Mouse (Mus musculus): ENCODE data around the gene Mccc1.

Gene Mccc1

DNA sequence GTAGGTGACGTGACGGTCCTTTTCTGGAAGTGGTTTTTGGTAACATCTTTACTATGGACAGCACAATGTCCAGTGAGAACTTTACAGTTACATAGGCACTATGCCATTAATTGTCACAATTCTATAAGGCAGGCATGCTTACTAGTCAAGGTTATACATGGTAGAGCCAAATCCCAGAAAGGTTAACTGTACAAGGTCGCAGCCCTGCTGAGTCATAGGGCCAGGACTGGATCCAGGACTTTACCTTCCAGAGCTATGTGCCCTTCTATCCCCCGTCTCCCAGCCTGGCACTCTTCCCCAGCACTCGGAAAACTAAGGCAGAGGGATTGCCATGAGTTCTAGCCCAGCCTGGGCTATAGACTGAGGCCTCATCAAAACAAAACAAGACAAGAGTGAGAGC is 36.6 kb downstream of the Mccc1 start:
- 93% methylated on average over 5 of the region's 5 CpGs for WGBS

DNA sequence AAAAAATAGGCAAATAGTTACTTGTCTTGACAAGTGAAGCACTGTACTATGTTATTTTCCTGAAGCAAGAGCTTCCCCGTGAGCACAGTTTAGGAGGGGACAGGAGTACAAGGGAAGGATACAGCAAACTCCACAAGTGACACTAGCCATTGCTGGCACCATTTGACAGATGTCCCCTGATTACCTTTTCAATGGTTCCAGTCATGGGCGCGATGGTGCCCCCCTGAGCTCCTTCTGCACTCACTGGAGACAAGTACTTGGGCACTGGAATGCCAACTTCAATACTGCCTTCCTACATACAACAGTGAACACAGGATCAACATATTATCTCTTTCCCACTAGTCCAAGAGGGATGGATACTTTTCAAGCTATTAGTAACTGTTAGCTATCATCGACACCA is 37.1 kb downstream of the Mccc1 start:
- WGBS: 97% methylated on average over 4 of the region's 4 CpGs

DNA sequence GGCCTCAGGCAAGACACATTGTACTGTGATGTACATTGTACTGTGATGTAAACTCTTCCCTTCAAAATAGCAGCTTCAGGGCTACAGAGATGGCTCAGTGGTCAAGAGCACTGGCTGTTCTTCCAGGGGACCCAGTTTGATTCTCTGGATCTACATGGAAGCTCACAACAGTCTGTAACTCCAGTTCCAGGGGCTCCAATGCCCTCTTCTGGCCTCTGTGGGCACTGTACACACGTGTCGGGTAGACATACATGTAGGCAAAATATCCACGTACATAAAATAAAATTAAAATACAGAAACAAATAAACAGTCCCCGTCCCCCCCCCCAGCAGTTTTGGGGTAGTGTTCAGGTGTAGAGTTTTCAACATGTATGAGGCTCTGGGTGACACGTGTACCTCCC is 37.5 kb downstream of the Mccc1 start:
- 94% methylated on average over 5 of the region's 5 CpGs for WGBS

DNA sequence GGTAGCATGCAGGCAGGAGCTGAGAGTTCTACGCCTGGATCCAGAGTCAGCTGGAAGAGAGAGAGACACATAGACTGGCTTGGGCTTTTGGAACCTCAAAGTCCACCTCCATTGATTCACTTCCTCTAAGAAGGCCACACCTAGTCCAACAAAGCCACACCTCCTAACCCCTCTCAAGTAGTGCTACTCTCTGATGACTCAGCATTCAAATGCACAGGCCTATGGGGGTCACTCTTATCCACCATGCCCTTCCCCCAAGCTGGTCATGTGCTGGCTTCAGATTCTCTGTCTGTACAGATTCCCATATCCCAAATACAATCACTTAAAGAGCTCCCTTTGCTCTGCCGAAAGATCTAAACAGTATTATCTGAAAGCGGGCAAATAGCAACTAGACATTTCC is 43.2 kb downstream of the Mccc1 start:
- 96% methylated on average over 3 of the region's 3 CpGs for WGBS

DNA sequence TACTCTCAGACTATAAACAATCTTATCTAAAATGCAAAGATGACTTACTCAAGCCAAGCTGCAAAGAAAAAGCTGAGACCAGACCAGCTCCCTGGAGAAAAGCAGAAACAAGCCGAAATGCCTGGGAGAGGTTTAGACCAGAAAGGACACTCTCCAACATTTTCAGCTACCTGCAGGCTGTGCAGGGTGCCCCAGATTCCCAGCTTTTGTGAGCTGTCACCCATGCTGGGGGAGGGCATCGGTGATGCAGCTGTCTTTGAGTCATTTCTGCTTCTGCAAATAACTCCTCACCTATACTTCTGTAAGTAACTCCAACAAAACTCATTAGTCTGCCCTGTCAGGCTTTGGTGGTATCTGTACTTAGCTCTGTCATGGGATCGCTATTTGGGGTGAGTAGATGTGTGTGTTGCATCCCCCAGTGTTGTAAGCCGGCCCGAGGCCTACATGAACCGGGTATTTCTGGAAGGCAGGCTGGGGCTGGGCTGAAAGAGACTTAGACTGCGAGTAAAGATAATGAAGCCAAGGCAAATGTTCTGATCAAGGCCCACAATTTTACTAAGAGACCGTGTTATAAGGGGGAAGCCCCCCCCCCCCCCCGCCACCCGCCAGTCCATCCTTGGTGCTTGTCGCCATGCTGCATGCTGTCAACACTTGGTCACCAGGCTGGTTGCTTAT is 45.4 kb downstream of the Mccc1 start:
- 89% methylated on average over 11 of the region's 11 CpGs for WGBS

DNA sequence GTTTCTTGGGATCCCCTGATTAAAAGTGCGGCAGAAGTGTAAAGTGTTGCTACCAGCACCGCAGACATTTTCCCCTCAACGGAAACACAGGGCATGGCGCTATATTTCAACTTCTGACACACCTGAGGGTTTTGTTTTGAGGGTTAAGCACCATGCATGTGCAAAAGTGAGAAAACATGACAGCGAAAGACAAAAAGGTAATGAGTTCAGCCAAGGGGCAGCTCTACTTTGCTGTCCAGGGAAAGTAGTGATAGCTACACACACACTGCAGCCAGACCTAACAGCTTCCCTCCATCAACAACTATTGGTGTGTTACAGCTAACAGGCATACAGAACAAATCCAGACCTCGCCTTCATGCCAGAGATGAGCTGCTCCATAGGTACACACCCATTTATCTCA is 46.7 kb downstream of the Mccc1 start:
- 97% methylated on average over 6 of the region's 6 CpGs for WGBS

DNA sequence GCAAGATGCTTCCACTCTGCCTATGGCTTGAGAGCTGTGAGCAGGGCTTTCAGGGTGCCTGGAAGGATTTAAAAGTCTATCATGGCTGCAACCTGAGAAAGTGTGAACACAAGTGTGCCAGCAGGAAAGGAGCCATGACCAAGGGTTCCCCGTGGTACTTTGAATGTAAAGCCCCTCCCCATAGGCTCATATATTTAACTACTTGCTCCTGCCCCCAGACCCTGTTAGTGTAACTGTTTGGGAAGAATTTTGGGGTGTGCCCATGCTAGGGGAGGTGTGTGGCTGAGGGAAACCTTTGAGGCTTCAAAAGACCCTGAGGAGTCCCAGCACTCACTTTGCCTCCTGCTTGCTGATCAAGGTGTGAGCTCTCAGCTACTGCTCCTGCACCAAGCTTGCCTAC is 47.3 kb downstream of the Mccc1 start:
- 69% methylated on average over 1 of the region's 1 CpGs for WGBS

DNA sequence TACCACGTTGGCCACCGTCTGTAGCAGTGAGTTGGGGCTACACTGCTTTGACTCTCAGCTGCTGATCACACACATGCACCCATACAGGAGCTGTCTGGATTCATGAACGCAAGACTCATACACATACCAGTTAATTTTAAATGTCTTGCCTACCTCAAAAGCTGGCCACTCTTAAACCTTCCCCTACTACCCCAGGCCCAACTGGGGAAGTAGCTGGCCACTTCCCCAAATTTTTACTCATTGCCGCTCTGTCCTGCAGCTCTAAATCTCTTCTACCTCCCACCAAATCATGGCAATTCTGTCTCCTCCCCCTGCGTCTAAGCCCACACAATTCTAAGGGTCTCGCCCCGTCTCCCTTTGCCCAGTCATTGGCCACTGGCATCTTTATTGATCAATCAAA is 52.3 kb downstream of the Mccc1 start:
- WGBS: 94% methylated on average over 7 of the region's 7 CpGs

DNA sequence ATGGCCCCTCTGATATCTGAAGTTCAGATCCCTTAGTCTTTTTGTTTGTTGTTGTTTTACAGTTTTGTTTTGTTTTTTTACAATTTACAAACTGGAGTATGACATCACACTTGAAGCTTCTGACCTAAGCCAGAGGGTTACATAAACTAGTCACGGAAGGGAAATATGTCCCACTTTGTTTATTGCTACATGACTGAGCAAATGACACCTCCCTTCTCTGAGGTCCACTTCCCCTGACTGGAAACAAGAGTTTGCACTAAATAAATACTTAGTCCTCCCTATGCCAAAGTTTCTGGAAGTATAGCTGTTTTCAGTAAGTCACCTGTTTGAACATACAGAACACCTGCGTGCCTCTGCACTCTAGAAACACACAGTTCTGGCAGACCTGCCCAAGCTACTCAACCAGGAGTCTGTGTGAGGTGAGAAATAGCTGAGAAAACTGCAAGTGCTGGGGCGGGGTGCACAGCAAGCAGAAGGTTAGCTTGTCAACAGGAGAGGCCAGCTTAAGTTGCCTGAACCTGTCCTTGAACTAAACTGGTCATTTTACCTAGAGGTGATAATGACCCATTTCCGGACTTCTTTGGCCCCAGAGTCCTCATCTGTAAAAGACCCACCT is 59.9 kb downstream of the Mccc1 start:
- WGBS: 92% methylated on average over 4 of the region's 4 CpGs

DNA sequence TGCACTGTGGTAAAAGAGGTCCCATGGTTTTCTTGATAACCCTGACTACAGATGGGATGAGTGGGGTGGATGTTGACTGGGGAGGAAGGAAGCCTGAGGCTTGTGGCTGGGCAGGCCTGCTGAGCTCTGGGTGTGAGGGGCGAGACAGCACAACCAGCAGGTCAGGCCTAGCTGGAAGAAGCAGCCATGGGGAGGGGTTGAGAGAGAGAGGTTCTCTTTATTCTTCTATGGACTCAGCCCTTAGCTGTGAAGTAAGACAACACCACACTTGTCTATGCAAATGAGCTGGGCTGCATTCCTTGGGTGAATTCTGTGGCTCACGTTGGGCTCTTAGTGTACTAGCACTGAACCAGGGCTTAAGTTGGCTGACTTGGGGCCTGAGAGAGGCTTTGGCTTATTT is 60.4 kb downstream of the Mccc1 start:
- 55% methylated on average over 2 of the region's 2 CpGs for WGBS

DNA sequence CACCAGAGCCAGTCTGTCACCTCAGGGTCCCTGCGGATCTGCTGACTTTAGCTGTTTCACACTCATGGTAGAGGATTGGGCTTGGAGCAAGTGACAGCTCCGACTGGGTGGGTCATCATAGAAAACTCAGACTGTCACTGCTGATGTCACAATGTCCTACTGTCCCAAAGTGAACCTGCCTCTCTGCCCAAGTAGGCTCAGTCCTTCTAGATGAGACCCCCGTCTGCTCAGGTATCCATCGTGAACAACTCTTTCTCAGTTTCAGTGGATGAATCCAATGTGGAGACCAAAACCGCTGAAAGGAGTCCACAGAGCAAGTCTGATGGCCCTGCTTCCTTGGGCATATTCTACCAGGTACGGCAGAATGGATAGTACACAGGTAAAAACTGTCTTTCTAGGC is 63.1 kb downstream of the Mccc1 start, which contains the start of gene Dcun1d1:
Gene Dcun1d1 (minus strand): TSS at position 101 of the 400 bp plus-strand sequence.
- 97% methylated on average over 6 of the region's 6 CpGs for WGBS

DNA sequence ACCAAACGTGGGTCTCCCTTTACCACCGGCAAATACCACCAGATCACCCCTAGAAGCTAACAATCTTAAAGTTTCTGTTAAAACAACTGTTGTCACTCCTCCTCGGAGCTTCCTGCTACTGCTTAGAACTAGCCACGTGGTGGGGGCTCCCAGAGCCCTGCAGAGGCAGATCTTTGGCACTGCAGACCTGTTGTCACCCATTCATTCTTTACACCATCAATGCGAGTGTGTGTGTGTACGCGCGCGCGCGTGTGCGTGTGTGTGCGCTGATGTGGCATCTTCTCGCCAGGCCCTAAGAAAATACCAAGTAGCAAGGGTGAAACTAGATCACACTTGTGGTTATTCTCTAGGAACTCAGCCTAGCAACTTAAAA is 67.1 kb downstream of the Mccc1 start:
- WGBS: under 1% methylated on average over 14 of the region's 14 CpGs

DNA sequence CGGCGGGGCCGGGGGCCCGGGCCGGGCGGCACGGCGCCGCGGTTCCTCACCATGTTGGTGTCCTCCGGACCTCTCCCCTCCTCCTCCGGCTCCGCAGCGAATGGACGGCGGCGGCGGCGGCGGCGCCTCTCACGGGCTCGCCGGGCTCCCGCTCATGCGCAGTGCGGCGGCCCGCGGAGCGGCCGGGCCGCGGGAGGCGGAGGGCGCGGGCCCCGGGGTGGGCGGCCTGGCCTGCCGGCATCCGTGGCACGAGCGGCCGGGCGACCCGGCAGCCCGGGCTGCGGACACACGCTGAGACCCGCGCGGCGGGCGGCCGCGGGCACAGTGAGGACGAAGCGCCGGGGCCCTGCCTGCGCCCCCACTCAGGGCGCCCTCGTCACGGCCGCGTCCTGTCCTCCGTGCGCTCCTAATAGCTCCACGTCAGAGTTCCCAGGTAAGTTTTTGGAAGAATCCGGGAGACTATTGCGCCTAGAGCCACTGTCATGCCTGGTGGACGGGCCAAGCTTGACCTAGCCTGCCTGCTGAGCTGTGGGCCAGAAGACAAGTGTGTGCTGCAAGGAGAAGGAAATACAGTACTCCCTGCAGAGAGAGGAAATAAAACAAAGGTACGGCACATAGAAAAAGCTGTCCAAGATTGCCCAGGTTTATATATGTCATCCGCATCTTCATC is 67.6 kb downstream of the Mccc1 start:
- under 1% methylated on average over 64 of the region's 73 CpGs for WGBS

DNA sequence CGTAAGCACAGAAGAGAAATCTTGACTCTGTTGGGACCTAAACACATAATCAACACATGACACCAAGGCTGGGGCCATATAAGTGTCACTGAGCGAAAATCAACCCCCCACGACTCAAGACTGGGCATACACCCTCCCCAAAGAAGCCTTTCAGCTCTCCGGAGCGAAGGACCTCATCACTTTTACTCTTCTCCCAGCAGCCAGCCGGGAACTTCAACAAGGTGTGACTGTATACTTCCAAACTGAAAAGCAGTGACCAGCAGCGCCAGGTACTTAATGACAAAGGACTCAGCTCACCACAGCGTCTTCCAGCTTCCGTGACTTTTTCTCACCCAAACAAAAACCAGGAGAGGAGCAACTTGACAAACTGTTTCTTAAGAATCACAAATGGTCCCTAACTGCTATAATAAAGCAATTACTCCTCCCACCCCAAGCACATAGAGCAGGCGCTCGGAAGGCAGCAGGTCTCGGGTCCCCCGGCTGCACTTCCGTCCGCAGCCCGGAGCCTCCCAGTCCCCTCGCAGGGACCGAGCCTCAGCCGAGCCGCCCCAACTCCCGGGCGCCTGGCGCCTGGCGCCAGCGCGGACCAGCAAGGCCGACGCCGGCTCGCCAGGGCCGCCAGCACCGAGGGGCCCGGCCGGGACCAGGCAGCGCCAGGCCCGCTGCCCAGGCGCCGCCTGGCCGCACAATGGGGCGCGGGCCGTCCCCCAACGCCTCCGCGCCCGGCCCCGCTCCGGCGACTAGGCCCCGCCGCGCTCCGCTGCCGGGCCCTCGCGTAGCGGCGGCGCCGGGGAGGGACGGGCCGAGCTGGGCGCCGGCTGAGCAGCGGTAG is 68.4 kb downstream of the Mccc1 start:
- under 1% methylated on average over 65 of the region's 65 CpGs for WGBS

DNA sequence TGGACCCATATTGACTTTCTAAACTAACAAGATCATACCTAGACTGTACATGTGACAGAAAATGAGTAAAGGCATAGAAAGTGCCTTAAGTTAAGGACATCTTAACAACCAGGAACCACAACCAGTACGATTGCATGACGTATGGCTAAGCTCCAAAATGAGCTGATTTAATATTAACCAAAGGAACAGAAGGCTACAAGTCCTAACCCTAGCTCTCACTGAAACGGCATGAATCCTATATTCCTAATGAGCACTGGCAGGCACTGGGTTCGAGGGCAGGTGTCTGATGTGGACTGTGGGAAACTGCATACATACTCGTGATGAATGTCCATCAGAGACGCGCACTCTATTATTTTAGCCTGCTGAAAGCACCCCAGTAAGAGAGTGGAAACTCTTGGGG is 69.1 kb downstream of the Mccc1 start:
- WGBS: 25% methylated on average over 7 of the region's 7 CpGs

DNA sequence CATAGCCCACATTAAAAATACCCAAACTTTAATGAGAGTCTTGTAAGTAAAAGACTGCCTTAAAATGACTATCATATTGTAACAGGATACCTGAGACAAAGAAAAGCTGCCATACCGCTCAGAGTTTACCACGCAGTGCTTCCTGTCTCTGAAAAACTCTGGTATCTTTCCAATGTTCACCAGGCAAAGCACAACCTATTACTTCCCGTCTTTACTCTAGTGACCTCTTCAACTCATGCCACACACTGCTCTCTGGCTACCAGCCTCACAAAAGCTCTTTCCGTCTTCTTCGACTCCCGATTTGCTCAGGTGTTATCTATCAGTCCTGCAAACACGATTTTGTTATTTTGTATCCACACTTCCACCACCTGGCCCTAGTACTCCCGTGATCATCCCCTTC is 70.6 kb downstream of the Mccc1 start:
- 38% methylated on average over 8 of the region's 8 CpGs for WGBS

DNA sequence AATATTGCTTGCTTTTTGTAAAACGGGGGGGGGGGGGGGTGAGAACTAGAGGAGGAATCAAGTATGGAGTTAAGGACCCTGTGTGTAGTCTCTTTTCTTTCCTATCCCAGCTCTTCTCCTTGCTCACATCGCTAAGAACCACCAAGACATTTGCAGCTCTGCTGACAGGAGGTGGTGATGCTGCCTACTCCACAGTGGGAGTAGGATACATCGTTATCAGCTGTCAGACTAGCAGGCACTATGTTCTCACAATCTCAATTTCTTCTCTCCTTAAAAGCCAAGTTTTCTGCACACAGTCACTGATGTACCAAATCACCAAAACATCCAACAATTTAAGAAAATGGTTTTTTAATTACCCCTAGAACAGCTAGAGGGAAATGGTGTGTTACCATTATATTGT is 71.1 kb downstream of the Mccc1 start:
- WGBS: 31% methylated on average over 3 of the region's 3 CpGs

DNA sequence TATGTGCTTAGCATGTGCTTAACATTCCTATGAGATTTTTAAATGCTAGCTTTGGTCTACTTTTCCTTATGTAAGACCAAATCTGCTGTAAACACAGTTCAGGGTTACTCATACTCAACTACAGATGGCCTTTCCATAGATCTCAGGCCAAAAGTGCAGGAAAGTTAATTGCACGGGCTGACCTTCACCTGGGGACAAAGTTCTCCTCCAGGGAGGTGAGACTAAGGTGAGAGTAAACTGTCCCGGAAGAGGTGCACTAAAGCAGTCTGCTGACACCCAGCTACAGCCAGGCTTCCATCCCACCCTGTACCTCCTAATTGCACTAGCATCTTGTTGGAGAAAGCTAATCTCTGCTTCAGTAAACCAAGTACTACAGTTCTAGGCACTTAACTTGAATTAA is 74.6 kb downstream of the Mccc1 start:
- WGBS: 91% methylated on average over 2 of the region's 2 CpGs

DNA sequence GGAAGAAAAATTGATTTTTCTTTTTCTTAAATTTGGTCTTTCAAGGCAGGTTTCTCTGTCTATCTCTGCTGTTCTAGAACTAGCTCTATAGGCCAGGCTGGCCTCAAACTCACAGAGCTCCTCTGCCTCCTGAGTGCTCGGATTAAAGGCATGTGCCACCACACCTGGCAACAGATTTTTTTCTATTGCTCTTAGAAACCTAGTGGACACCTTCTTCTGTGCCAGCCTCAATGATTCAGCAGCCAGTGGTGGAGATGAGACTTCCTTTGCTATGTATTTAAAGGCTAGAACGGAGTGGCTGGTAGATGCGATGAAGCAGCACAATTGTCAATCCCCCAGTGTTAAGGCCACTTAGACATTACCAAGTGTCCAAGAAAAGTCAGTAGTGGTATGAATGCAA is 76.5 kb downstream of the Mccc1 start:
- WGBS: 74% methylated on average over 3 of the region's 3 CpGs

DNA sequence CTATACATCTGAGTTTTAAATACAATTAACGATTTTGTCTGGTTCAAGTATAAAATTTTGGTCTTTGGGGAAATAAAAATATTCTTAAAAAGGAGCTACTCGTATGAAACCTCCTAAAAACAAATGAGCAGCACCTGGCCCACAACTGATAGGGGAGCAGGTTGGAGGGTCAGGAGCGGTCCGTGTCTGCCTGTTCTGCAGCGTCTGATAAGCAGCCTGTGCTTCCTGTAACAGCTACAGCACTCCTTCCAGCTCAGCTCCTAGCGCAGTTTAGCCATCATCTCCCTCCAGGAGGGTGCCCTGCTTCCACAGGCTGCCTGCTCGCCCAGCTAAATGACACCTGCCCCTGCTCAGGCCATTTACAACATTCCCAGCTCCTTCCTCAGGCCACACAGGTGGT is 77.0 kb downstream of the Mccc1 start:
- 78% methylated on average over 7 of the region's 7 CpGs for WGBS

DNA sequence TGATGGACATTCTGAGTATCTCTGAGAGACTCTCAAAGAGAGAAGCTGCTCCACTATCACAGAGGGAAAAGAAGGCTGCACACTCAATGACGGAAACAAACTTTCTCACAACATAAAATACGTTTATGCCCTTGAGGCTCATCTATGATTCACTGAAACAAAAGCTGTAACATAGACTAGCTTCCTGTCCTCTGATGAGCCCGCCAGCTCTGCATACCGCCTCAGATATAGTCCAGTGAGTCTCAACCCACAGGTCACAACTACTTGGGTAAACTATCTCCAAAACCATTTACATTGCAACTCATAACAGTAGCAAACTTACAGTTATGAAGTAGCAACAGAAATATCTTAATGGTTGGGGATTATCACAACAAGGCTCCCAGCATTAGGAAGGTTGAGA is 78.0 kb downstream of the Mccc1 start:
- WGBS: 82% methylated on average over 4 of the region's 4 CpGs

DNA sequence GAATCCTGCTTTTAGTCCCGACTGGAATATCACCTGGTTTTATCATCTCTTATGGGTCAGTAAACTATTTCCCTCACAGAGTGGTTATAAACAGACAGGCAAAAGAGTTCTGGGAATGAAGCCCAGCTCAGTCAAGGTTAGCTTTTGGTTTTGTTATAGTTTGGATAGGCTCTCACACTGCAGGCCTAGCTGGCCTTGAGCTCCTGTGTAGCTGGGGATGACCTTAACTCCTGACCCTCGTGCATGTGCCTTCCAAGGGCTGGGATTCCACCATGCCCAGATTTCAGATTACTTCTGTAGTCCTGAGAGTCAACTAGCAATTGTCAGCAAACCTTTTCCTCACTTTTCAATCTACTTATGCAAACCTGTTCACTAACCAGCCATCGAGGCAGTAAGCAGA is 82.2 kb downstream of the Mccc1 start:
- 86% methylated on average over 3 of the region's 3 CpGs for WGBS
